Mouse (Mus musculus): ENCODE measurements around the gene Ckap2l. TPM values are rescaled to one million over a fixed set of nuclear protein-coding genes. Genes with fewer than 3 reads are reported as not detected.

Gene Ckap2l
- total and polyA plus RNA-seq, 2 experiments from 2014 or later = 9.1 to 9.8 TPM

DNA sequence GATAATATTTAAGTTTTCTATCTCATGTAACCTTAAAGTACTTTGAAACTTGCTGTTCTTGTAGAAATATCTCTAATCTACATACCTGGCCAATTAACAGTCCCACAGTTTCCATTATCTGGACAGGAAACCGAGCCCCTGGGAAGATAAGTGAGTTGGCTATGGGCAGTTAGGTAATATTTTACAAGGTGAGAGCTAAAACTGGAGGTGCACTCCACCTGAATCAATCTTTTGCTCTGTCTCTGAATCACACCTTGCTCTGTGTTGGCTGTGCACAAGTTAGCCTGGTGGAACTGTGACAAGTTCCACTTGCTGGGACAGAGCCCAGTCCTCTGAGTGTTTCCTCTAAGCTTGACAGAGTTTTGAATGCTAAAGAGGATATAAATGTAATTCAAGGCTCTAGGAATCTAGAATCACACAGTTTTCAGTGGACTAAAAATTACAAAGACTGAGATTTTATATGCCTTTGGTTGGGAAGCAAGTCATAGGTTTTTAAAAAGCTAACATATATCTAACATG, 25.2 kb upstream of the Ckap2l start:
- WGBS = 59% methylated on average over 1 of the region's 1 CpGs
- H3K4me3 ChIP-seq (ENCODE audit: low read depth, low read length) = no peak overlapping the region
- H3K4me1 ChIP-seq (ENCODE audit: insufficient read depth) = no peaks in the 10 kb centered on the region
- H3K9ac ChIP-seq = no peak overlapping the region
- no peaks in the 10 kb centered on the region for H3K9me3 ChIP-seq (ENCODE audit: low read length)
- H3K27me3 ChIP-seq (ENCODE audit: insufficient read depth, low read length) = no peaks in the 10 kb centered on the region
- H3K4me2 ChIP-seq (ENCODE audit: low read depth) = no peak overlapping the region
- no peak overlapping the region for H3K27ac ChIP-seq (ENCODE audit: low read depth, low read length)
- no peak for TF ChIP-seq CTCF (IDR thresholded peaks at IDR 0.05; ENCODE audit: low read depth)
- ATAC-seq (no peak), DNase-seq (peak; percentile 6)
- no peaks in the 10 kb centered on the region for H3K36me3 ChIP-seq (ENCODE audit: insufficient read depth)

GRCm38 (mm10) chr2:129320033-129320605, 23.1 kb upstream of the Ckap2l start:
- no peak overlapping the region for H3K4me3 ChIP-seq (ENCODE audit: low read depth, low read length)
- TF ChIP-seq CTCF (IDR thresholded peaks at IDR 0.05; ENCODE audit: low read depth) = no peak
- H3K9me3 ChIP-seq (ENCODE audit: low read length) = no peaks in the 10 kb centered on the region
- H3K27ac ChIP-seq (ENCODE audit: low read depth, low read length) = no peak overlapping the region
- no peaks in the 10 kb centered on the region for H3K4me1 ChIP-seq (ENCODE audit: insufficient read depth)
- 87% methylated on average over 8 of the region's 8 CpGs for WGBS
- no peaks in the 10 kb centered on the region for H3K36me3 ChIP-seq (ENCODE audit: insufficient read depth)
- DNase-seq (no peak), ATAC-seq (no peak)
- no peaks in the 10 kb centered on the region for H3K27me3 ChIP-seq (ENCODE audit: insufficient read depth, low read length)
- no peak overlapping the region for H3K9ac ChIP-seq
- H3K4me2 ChIP-seq (ENCODE audit: low read depth) = no peak overlapping the region

- TF ChIP-seq CTCF (IDR thresholded peaks at IDR 0.05; ENCODE audit: low read depth) = no peak
- ATAC-seq (no peak), DNase-seq (no peak)
- no peak overlapping the region for H3K4me3 ChIP-seq (ENCODE audit: low read depth, low read length)
- no peaks in the 10 kb centered on the region for H3K36me3 ChIP-seq (ENCODE audit: insufficient read depth)
- H3K27ac ChIP-seq (ENCODE audit: low read depth, low read length) = no peak overlapping the region
- H3K27me3 ChIP-seq (ENCODE audit: insufficient read depth, low read length) = no peaks in the 10 kb centered on the region
- no peaks in the 10 kb centered on the region for H3K9me3 ChIP-seq (ENCODE audit: low read length)
- no peaks in the 10 kb centered on the region for H3K4me1 ChIP-seq (ENCODE audit: insufficient read depth)
- no peak overlapping the region for H3K9ac ChIP-seq
- WGBS = 72% methylated on average over 4 of the region's 4 CpGs
- no peak overlapping the region for H3K4me2 ChIP-seq (ENCODE audit: low read depth)
These were observed 18.8 kb upstream of the Ckap2l start for GRCm38 (mm10) chr2:129315831-129316230.

- no peaks in the 10 kb centered on the region for H3K36me3 ChIP-seq (ENCODE audit: insufficient read depth)
- no peaks in the 10 kb centered on the region for H3K9me3 ChIP-seq (ENCODE audit: low read length)
- TF ChIP-seq CTCF (IDR thresholded peaks at IDR 0.05; ENCODE audit: low read depth) = no peak
- no peak overlapping the region for H3K4me3 ChIP-seq (ENCODE audit: low read depth, low read length)
- no peak overlapping the region for H3K9ac ChIP-seq
- H3K4me2 ChIP-seq (ENCODE audit: low read depth) = no peak overlapping the region
- 78% methylated on average over 6 of the region's 6 CpGs for WGBS
- H3K27ac ChIP-seq (ENCODE audit: low read depth, low read length) = no peak overlapping the region
- H3K27me3 ChIP-seq (ENCODE audit: insufficient read depth, low read length) = no peaks in the 10 kb centered on the region
- ATAC-seq = no peak
- DNase-seq = no peak
- H3K4me1 ChIP-seq (ENCODE audit: insufficient read depth) = no peaks in the 10 kb centered on the region
These were observed 17.9 kb upstream of the Ckap2l start for GRCm38 (mm10) chr2:129314880-129315279.

GRCm38 (mm10) chr2:129313934-129314333, 16.9 kb upstream of the Ckap2l start:
- WGBS = 88% methylated on average over 1 of the region's 1 CpGs
- ATAC-seq = no peak
- H3K4me2 ChIP-seq (ENCODE audit: low read depth) = no peak overlapping the region

GRCm38 (mm10) chr2:129309836-129310235, 12.8 kb upstream of the Ckap2l start, which contains the start of gene Il1a:
TSS of gene Il1a (minus strand) at chr2:129309972.
- Histone ChIP-seq H3K36me3 (ENCODE audit: insufficient read depth) (no peaks in the 10 kb centered on the region), H3K4me3 (ENCODE audit: low read depth, low read length) (no peak within 1 kb of the TSS), H3K4me1 (ENCODE audit: insufficient read depth) (no peaks in the 10 kb centered on the region), H3K4me2 (ENCODE audit: low read depth) (no peak within 1 kb of the TSS), H3K27me3 (ENCODE audit: insufficient read depth, low read length) (no peaks in the 10 kb centered on the region), H3K27ac (ENCODE audit: low read depth, low read length) (no peak within 1 kb of the TSS), H3K9me3 (ENCODE audit: low read length) (no peaks in the 10 kb centered on the region), H3K9ac (no peak within 1 kb of the TSS)
- no peak for TF ChIP-seq CTCF (IDR thresholded peaks at IDR 0.05; ENCODE audit: low read depth)
- no peak for ATAC-seq
- no peak for DNase-seq
- WGBS = 85% methylated on average over 7 of the region's 7 CpGs

More at GRCm38 (mm10) chr2:129313934-129314333, 16.9 kb upstream of the Ckap2l start:
- Histone ChIP-seq H3K27me3 (ENCODE audit: insufficient read depth, low read length) (no peaks in the 10 kb centered on the region), H3K9ac (no peak overlapping the region), H3K36me3 (ENCODE audit: insufficient read depth) (no peaks in the 10 kb centered on the region), H3K9me3 (ENCODE audit: low read length) (no peaks in the 10 kb centered on the region), H3K4me1 (ENCODE audit: insufficient read depth) (no peaks in the 10 kb centered on the region), H3K27ac (ENCODE audit: low read depth, low read length) (no peak overlapping the region), H3K4me3 (ENCODE audit: low read depth, low read length) (no peak overlapping the region)
- TF ChIP-seq CTCF (IDR thresholded peaks at IDR 0.05; ENCODE audit: low read depth) = no peak
- no peak for DNase-seq

- no peak overlapping the region for H3K9ac ChIP-seq
- DNase-seq (no peak), ATAC-seq (no peak)
- TF ChIP-seq CTCF (IDR thresholded peaks at IDR 0.05; ENCODE audit: low read depth) = no peak
- 80% methylated on average over 4 of the region's 4 CpGs for WGBS
- H3K9me3 ChIP-seq (ENCODE audit: low read length) = no peaks in the 10 kb centered on the region
- no peaks in the 10 kb centered on the region for H3K27me3 ChIP-seq (ENCODE audit: insufficient read depth, low read length)
- no peak overlapping the region for H3K4me2 ChIP-seq (ENCODE audit: low read depth)
- no peak overlapping the region for H3K27ac ChIP-seq (ENCODE audit: low read depth, low read length)
- no peaks in the 10 kb centered on the region for H3K4me1 ChIP-seq (ENCODE audit: insufficient read depth)
- H3K4me3 ChIP-seq (ENCODE audit: low read depth, low read length) = no peak overlapping the region
- no peaks in the 10 kb centered on the region for H3K36me3 ChIP-seq (ENCODE audit: insufficient read depth)
These were observed 9.0 kb upstream of the Ckap2l start for GRCm38 (mm10) chr2:129306020-129306419.
